8 mouse cellular contexts compared by ENCODE assay signal in the genomic region with DNA sequence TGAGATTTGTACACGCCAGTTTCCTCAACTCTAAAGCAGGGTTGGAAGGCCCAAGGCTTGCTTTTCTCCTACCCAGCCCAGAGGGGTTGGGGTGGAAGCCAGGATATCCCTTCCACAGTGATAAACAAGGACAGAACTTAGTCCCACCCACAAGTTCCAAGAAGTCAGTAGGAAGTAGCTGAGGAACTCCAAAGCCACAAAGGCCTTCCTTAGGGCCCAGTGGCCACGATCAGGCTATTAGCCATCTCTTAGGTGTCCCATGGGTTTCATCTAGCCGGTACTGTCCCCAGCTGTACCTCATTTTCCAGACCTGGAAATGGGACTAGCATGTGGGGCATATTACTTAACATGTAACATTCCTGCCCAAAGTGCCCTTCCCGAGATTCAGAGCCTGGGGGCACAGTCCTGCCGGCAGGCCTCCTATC.
DNase-seq lines count a peak whose midpoint lies in the region; ATAC-seq and TF ChIP-seq lines count a peak whose summit lies in the region.

No protein-coding gene starts in this region.

- no peaks in the 10 kb centered on the region for H3K9me3 ChIP-seq in E14TG2a.4 (ENCODE audit: low read length)
- no peaks in the 10 kb centered on the region for H3K9me3 ChIP-seq in liver, embryonic 15.5 days (replicated peaks)
- H3K9me3 ChIP-seq in forebrain, postnatal 0 days (ENCODE audit: low read length): no peaks in the 10 kb centered on the region

- H3K4me1 ChIP-seq in E14TG2a.4 (replicated peaks; ENCODE audit: low read depth, low read length): peaks cover 83% of the 10 kb centered on the region
- peaks cover 60% of the 10 kb centered on the region for H3K4me1 ChIP-seq in brown adipose tissue, adult 24 weeks (ENCODE audit: control insufficient read depth, insufficient read depth, insufficient read length, low read length)
- H3K4me1 ChIP-seq in liver, embryonic 15.5 days (replicated peaks): peaks cover 52% of the 10 kb centered on the region
- H3K4me1 ChIP-seq in forebrain, postnatal 0 days (ENCODE audit: insufficient read depth): no peaks in the 10 kb centered on the region

- H3K4me2 ChIP-seq in liver, embryonic 15.5 days: peak overlapping the region; percentile 36
- no peak overlapping the region for H3K4me2 ChIP-seq in forebrain, postnatal 0 days (ENCODE audit: low read depth)

- DNase-seq in heart, postnatal 36 days: peak; percentile 49 to 59
- no peak for DNase-seq in embryo, embryonic 9.5 days (ENCODE audit: extremely low spot score)
- no peak for DNase-seq in forebrain, postnatal 0 days
- no peak for DNase-seq in spleen, postnatal 4 days (ENCODE audit: low spot score in 2 of 2)
- DNase-seq in retina, postnatal 1 day: no peak

- peak overlapping the region; percentile 39 for H3K4me3 ChIP-seq in E14TG2a.4 (replicated peaks; ENCODE audit: low read length)
- H3K4me3 ChIP-seq in brown adipose tissue, adult 24 weeks (ENCODE audit: insufficient read depth, low read depth, low read length): no peak overlapping the region
- H3K4me3 ChIP-seq in liver, embryonic 15.5 days (replicated peaks): no peak overlapping the region
- H3K4me3 ChIP-seq in forebrain, postnatal 0 days (ENCODE audit: low read depth, low read length): no peak overlapping the region

- no peaks in the 10 kb centered on the region for H3K36me3 ChIP-seq in E14TG2a.4 (ENCODE audit: insufficient read depth, low read length)
- no peaks in the 10 kb centered on the region for H3K36me3 ChIP-seq in liver, embryonic 15.5 days (replicated peaks)
- no peaks in the 10 kb centered on the region for H3K36me3 ChIP-seq in forebrain, postnatal 0 days (ENCODE audit: insufficient read depth)

- 18% methylated on average over 5 of the region's 5 CpGs for WGBS in liver, embryonic 15.5 days (ENCODE audit: insufficient replicate concordance)
- 83% methylated on average over 5 of the region's 5 CpGs for WGBS in forebrain, postnatal 0 days

- peak overlapping the region; percentile 89 for H3K27ac ChIP-seq in brown adipose tissue, adult 24 weeks (replicated peaks; ENCODE audit: low read depth, low read length)
- H3K27ac ChIP-seq in liver, embryonic 15.5 days (replicated peaks): peak overlapping the region; percentile 80
- no peak overlapping the region for H3K27ac ChIP-seq in forebrain, postnatal 0 days (ENCODE audit: low read depth, low read length)

- no peak overlapping the region for H3K9ac ChIP-seq in liver, embryonic 15.5 days
- no peak overlapping the region for H3K9ac ChIP-seq in forebrain, postnatal 0 days

- ATAC-seq in liver, embryonic 15.5 days (ENCODE audit: insufficient read depth): peak; percentile 11; the same call in 1 of the 2 replicates
- no peak for ATAC-seq in forebrain, postnatal 0 days

- intact Hi-C loops in heart, postnatal 36 days (cut with DNase I): loop anchor here (5.0 kb wide), 1 partner anchor 41 kb away; no protein-coding TSS in a partner anchor

- no peaks in the 10 kb centered on the region for H3K27me3 ChIP-seq in E14TG2a.4 (ENCODE audit: insufficient read depth, low read length)
- no peaks in the 10 kb centered on the region for H3K27me3 ChIP-seq in liver, embryonic 15.5 days
- no peaks in the 10 kb centered on the region for H3K27me3 ChIP-seq in forebrain, postnatal 0 days (ENCODE audit: insufficient read depth, low read length)

- TF ChIP-seq CTCF in E14TG2a.4 (conservative IDR thresholded peaks at IDR 0.05; ENCODE audit: low read length): no peak
- no peak for TF ChIP-seq CTCF in forebrain, postnatal 0 days (IDR thresholded peaks at IDR 0.05; ENCODE audit: low read depth)

Comparison
In these comparisons a context has a peak if more than half of its experiments do, and no peak if none do; other contexts are left out.
1. DNase-seq: peak in heart, postnatal 36 days (2 of 2); none in embryo, embryonic 9.5 days (single experiment), forebrain, postnatal 0 days (single experiment), spleen, postnatal 4 days (0 of 2) and retina, postnatal 1 day (single experiment).